Mouse (Mus musculus): ENCODE measurements around the gene Nkx2-1.

- no peak for TF ChIP-seq CTCF (IDR thresholded peaks at IDR 0.05; ENCODE audit: low read depth, low read length)
- no peak for TF ChIP-seq POLR2A (IDR thresholded peaks at IDR 0.05; ENCODE audit: extremely low read depth, insufficient read depth, low read length)
These were observed 54.1 kb downstream of the Nkx2-1 start for GRCm38 (mm10) chr12:56482606-56483005.

Data from liver, adult 2 months (tissue).